7 mouse cellular contexts compared by ENCODE assay signal in genomic region chr16:95615579-95615978, GRCm38 (mm10). TPM values are rescaled to one million over a fixed set of nuclear protein-coding genes. Genes with fewer than 3 reads are reported as not detected.
DNase-seq lines count a peak whose midpoint lies in the region; TF ChIP-seq lines count a peak whose summit lies in the region.

No protein-coding gene starts in this region.

- no peak overlapping the region for H3K4me3 ChIP-seq in ES-E14 (ENCODE audit: insufficient read depth in 1 of 2, low read depth in 1 of 2, low read length in 2 of 2, poor library complexity in 1 of 2, severe bottlenecking in 1 of 2)

- H3K9me3 ChIP-seq in ES-E14 (ENCODE audit: control insufficient read depth, insufficient read depth, low read depth, low read length) = no peaks in the 10 kb centered on the region

- no peak overlapping the region for H3K9ac ChIP-seq in ES-E14 (ENCODE audit: insufficient read depth, low read depth, low read length, poor library complexity, severe bottlenecking)

- intact Hi-C loops in gastrocnemius, postnatal 14 days (cut with DNase I; ENCODE audit: low total_unique reads) = no loop called here

- H3K36me3 ChIP-seq in ES-E14 (ENCODE audit: control insufficient read depth, insufficient read depth, low read length, poor library complexity, severe bottlenecking) = no peaks in the 10 kb centered on the region

- peak; percentile 27 for DNase-seq in kidney, adult 9 months
- DNase-seq in kidney, adult 11 months = no peak
- DNase-seq in ES-E14 (ENCODE audit: low read depth, low spot score) = peak; percentile 73
- peak; percentile 69 for DNase-seq in adrenal gland, postnatal 14 days
- DNase-seq in gastrocnemius, postnatal 14 days = peak; percentile 23
- DNase-seq in natural killer cell, adult 2 months (ENCODE audit: low spot score in 2 of 2) = peak; percentile 26 to 58
- no peak for DNase-seq in frontal cortex, postnatal 10 days (ENCODE audit: low spot score in 2 of 2)

- peaks cover 0 to 4% of the 10 kb centered on the region in 2 experiments; a peak in 1 of 4 replicates for H3K4me1 ChIP-seq in ES-E14 (ENCODE audit: control insufficient read depth in 2 of 2, insufficient read depth in 2 of 2, low read length in 2 of 2, poor library complexity in 1 of 2)

- in situ Hi-C loops in ES-E14 (cut with MboI; ENCODE audit: low sequenced_read_pairs in 2 of 2, unreplicated experiment in 2 of 2) = loop anchor here (10.0 to 25.0 kb wide), 2 partner anchors 339 to 347 kb away; no protein-coding TSS in a partner anchor

- H3K27ac ChIP-seq in ES-E14 (ENCODE audit: insufficient read depth, low read depth, low read length, poor library complexity, severe bottlenecking) = no peak overlapping the region

TF ChIP-seq in ES-E14, 5 proteins besides CTCF, POLR2A, EP300 and RAD21:
- TF ChIP-seq CHD2 (IDR thresholded peaks at IDR 0.05; ENCODE audit: low read depth, low read length) (no peak), ZC3H11A (IDR thresholded peaks at IDR 0.05; ENCODE audit: borderline replicate concordance, low read depth, low read length) (peak; percentile 66; the same call in 1 of the 2 replicates)

RNA-seq across cellular contexts. Expression of gene Erg, which starts 29.2 kb away (rescaled TPM):
- total RNA-seq in ES-E14 (2012; rRNA removed) = 0.18 and 0.26 TPM in 2 replicates
- total RNA-seq in adrenal gland, postnatal 14 days (2021) = 26.2 and 34.2 TPM in 2 replicates
- total RNA-seq in gastrocnemius, postnatal 14 days (2021) = 10 to 100 TPM; 17.9 to 19.7 TPM

Comparison
In these comparisons a context has a peak if more than half of its experiments do, and no peak if none do; other contexts are left out.
1. DNase-seq: peak in kidney, adult 9 months (single experiment), ES-E14 (single experiment), adrenal gland, postnatal 14 days (single experiment), gastrocnemius, postnatal 14 days (single experiment) and natural killer cell, adult 2 months (2 of 2); none in kidney, adult 11 months (single experiment) and frontal cortex, postnatal 10 days (0 of 2).
2. RNA of gene Erg, which starts 29.2 kb away (total RNA-seq): 26.2 to 34.2 TPM in adrenal gland, postnatal 14 days and 17.9 to 19.7 TPM in gastrocnemius, postnatal 14 days; 0.18 to 0.26 TPM in ES-E14; every median in the first group is over 10 times any median in the second.